Mouse (Mus musculus) heart, embryonic 15.5 days (tissue): ENCODE results near the gene Coa6. TPM values are rescaled to one million over a fixed set of nuclear protein-coding genes. Genes with fewer than 3 reads are reported as not detected.

ENCODE experiments used
- ATAC-seq: fragments of 200-750 bp; cut with Nextera tagmentation; replicated peaks from 2 replicates; pipeline ENCODE4 v1.8.0; 2017; ENCODE audit warnings: low read depth, moderate TSS enrichment; ENCODE audit not compliant: insufficient number of reproducible peaks, insufficient read depth, low FRiP score
- H3K27ac ChIP-seq: fragments of 300-500 bp; sonication (generic); 2 replicates; pipeline ENCODE4 v1.5.1; 2015; ENCODE audit warnings: mild to moderate bottlenecking, inconsistent platforms
- H3K27me3 ChIP-seq: fragments of 300-500 bp; sonication (generic); 2 replicates; pipeline ENCODE4 v1.6.1; 2015; ENCODE audit warnings: inconsistent platforms
- H3K36me3 ChIP-seq: fragments of 300-500 bp; sonication (generic); 2 replicates; pipeline ENCODE4 v1.6.1; 2015; ENCODE audit warnings: mild to moderate bottlenecking, inconsistent platforms
- H3K4me1 ChIP-seq: fragments of 300-500 bp; sonication (generic); replicated peaks from 2 replicates; pipeline ENCODE4 v1.6.1; 2015; ENCODE audit warnings: inconsistent platforms
- H3K4me2 ChIP-seq: fragments of 300-500 bp; sonication (generic); 2 replicates; pipeline ENCODE4 v1.6.1; 2015; ENCODE audit warnings: inconsistent platforms, mild to moderate bottlenecking, moderate library complexity
- H3K4me3 ChIP-seq: fragments of 300-500 bp; sonication (generic); 2 replicates; pipeline ENCODE4 v1.5.1; 2015; ENCODE audit warnings: mild to moderate bottlenecking, inconsistent platforms
- H3K9ac ChIP-seq: fragments of 300-500 bp; sonication (generic); 2 replicates; pipeline ENCODE4 v1.6.1; 2015; ENCODE audit warnings: mild to moderate bottlenecking, inconsistent platforms
- H3K9me3 ChIP-seq: fragments of 300-500 bp; sonication (generic); replicated peaks from 2 replicates; pipeline ENCODE4 v1.6.1; 2016; ENCODE audit warnings: inconsistent platforms
- WGBS: fragments of 180-500 bp; shearing (Covaris S2); methylation state at CpG from one replicate; pipeline ENCODE4 v1.1.7; 2015; ENCODE audit warnings: mixed read lengths; 5-methylcytosine and 5-hydroxymethylcytosine counted together
- polyA plus RNA-seq: library from polyadenylated mRNA; unstranded; fragments of >200 nt; fragmentation: Nextera tagmentation; extraction: Ambion mirVana; gene quantifications from 2 replicates; pipeline ENCODE4 v1.2.1, GENCODE M21; 2015

Coa6 gene
- polyA plus RNA-seq, 1 experiment from 2014 or later = 56.2 TPM

GRCm38 (mm10) chr8:126473802-126474298, 51.5 kb downstream of the Coa6 start:
- H3K4me2 ChIP-seq = peak overlapping the region; percentile 83
- H3K27ac ChIP-seq = peak overlapping the region; percentile 82; the same call in 1 of the 2 replicates
- ATAC-seq = no peak
- WGBS = 10% methylated on average over 16 of the region's 16 CpGs
- H3K4me1 ChIP-seq = peaks cover 12% of the 10 kb centered on the region
- H3K36me3 ChIP-seq = peaks cover 10% of the 10 kb centered on the region
- H3K9ac ChIP-seq = peak overlapping the region; percentile 70
- peaks cover 15% of the 10 kb centered on the region for H3K27me3 ChIP-seq
- H3K4me3 ChIP-seq = peak overlapping the region; percentile 78
- H3K9me3 ChIP-seq = no peaks in the 10 kb centered on the region

GRCm38 (mm10) chr8:126474299-126475187, 52.2 kb downstream of the Coa6 start, which contains the start of gene Tarbp1:
Gene Tarbp1 (minus strand): TSS chr8:126475065.
- no peaks in the 10 kb centered on the region for H3K9me3 ChIP-seq
- peak within 1 kb of the TSS; percentile 78 for H3K4me3 ChIP-seq
- peaks cover 5% of the 10 kb centered on the region; the same call in 1 of the 2 replicates for H3K36me3 ChIP-seq
- peak within 1 kb of the TSS; percentile 83 for H3K4me2 ChIP-seq
- peak; percentile 92 for ATAC-seq
- H3K9ac ChIP-seq = peak within 1 kb of the TSS; percentile 70
- H3K27me3 ChIP-seq = peaks cover 16% of the 10 kb centered on the region
- H3K27ac ChIP-seq = peak within 1 kb of the TSS; percentile 82
- H3K4me1 ChIP-seq = peaks cover 12% of the 10 kb centered on the region
- under 1% methylated on average over 124 of the region's 124 CpGs for WGBS

Other genes with a start within 250 kb of the Coa6 start
- gene Slc35f3, start 124.0 kb upstream of the Coa6 start, polyA plus RNA-seq = 0.28 TPM in 1 of 2 replicates, not detected in the other
- gene Tarbp1, start 52.5 kb downstream of the Coa6 start, polyA plus RNA-seq = 1.0 and 1.9 TPM in 2 replicates
- gene Irf2bp2, start 171.5 kb downstream of the Coa6 start, polyA plus RNA-seq = 10.3 and 10.4 TPM in 2 replicates